Mouse (Mus musculus): ENCODE data around the gene Stt3b. TPM values are rescaled to one million over a fixed set of nuclear protein-coding genes. Genes with fewer than 3 reads are reported as not detected.

Stt3b gene
- polyA plus RNA-seq, 1 experiment from 2014 or later, result 91.3 TPM

GRCm38 (mm10) chr9:115215830-115216701 lies 94.2 kb downstream of the Stt3b start:
- no peaks in the 10 kb centered on the region for H3K36me3 ChIP-seq (ENCODE audit: control insufficient read depth, insufficient read depth, low read length)
- H3K9ac ChIP-seq (ENCODE audit: low read length), result no peak overlapping the region
- H3K4me2 ChIP-seq (ENCODE audit: low read depth, low read length), result no peak overlapping the region
- H3K4me3 ChIP-seq (ENCODE audit: low read length), result no peak overlapping the region
- H3K27ac ChIP-seq (ENCODE audit: low read length), result peak overlapping the region; percentile 13; the same call in 1 of the 2 replicates
- ATAC-seq (ENCODE audit: low read depth), result peak; percentile 63
- no peaks in the 10 kb centered on the region for H3K9me3 ChIP-seq (ENCODE audit: control insufficient read depth, low read length)
- H3K4me1 ChIP-seq (replicated peaks; ENCODE audit: control insufficient read depth, insufficient read depth, low read length), result peaks cover 15% of the 10 kb centered on the region; the same call in 1 of the 2 replicates
- 23% methylated on average over 21 of the region's 21 CpGs for WGBS
- no peaks in the 10 kb centered on the region for H3K27me3 ChIP-seq (ENCODE audit: control insufficient read depth, insufficient read depth, low read depth, low read length)

GRCm38 (mm10) chr9:115214572-115215571 lies 95.3 kb downstream of the Stt3b start:
- H3K27ac ChIP-seq (ENCODE audit: low read length), result peak overlapping the region; percentile 20; the same call in 1 of the 2 replicates
- H3K4me2 ChIP-seq (ENCODE audit: low read depth, low read length), result no peak overlapping the region
- 20% methylated on average over 7 of the region's 7 CpGs for WGBS
- no peaks in the 10 kb centered on the region for H3K9me3 ChIP-seq (ENCODE audit: control insufficient read depth, low read length)
- H3K4me3 ChIP-seq (ENCODE audit: low read length), result no peak overlapping the region
- no peak overlapping the region for H3K9ac ChIP-seq (ENCODE audit: low read length)
- no peaks in the 10 kb centered on the region for H3K27me3 ChIP-seq (ENCODE audit: control insufficient read depth, insufficient read depth, low read depth, low read length)
- no peaks in the 10 kb centered on the region for H3K36me3 ChIP-seq (ENCODE audit: control insufficient read depth, insufficient read depth, low read length)
- ATAC-seq (ENCODE audit: low read depth), result peak; percentile 41; the same call in 1 of the 2 replicates
- peaks cover 15% of the 10 kb centered on the region; the same call in 1 of the 2 replicates for H3K4me1 ChIP-seq (replicated peaks; ENCODE audit: control insufficient read depth, insufficient read depth, low read length)

- no peak for ATAC-seq (ENCODE audit: low read depth)
Observed at GRCm38 (mm10) chr9:115213755-115214264, 96.4 kb downstream of the Stt3b start.

GRCm38 (mm10) chr9:115210535-115210934 lies 99.7 kb downstream of the Stt3b start:
- peaks cover 3% of the 10 kb centered on the region; the same call in 1 of the 2 replicates for H3K36me3 ChIP-seq (ENCODE audit: control insufficient read depth, insufficient read depth, low read length)
- no peak for ATAC-seq (ENCODE audit: low read depth)
- H3K27ac ChIP-seq (ENCODE audit: low read length), result no peak overlapping the region
- H3K9me3 ChIP-seq (ENCODE audit: control insufficient read depth, low read length), result no peaks in the 10 kb centered on the region
- peaks cover 17% of the 10 kb centered on the region for H3K4me1 ChIP-seq (replicated peaks; ENCODE audit: control insufficient read depth, insufficient read depth, low read length)
- 84% methylated on average over 12 of the region's 12 CpGs for WGBS
- H3K27me3 ChIP-seq (ENCODE audit: control insufficient read depth, insufficient read depth, low read depth, low read length), result no peaks in the 10 kb centered on the region
- no peak overlapping the region for H3K4me3 ChIP-seq (ENCODE audit: low read length)
- no peak overlapping the region for H3K9ac ChIP-seq (ENCODE audit: low read length)
- no peak overlapping the region for H3K4me2 ChIP-seq (ENCODE audit: low read depth, low read length)

More at GRCm38 (mm10) chr9:115213755-115214264, 96.4 kb downstream of the Stt3b start:
- Histone ChIP-seq H3K27me3 (ENCODE audit: control insufficient read depth, insufficient read depth, low read depth, low read length) (no peaks in the 10 kb centered on the region), H3K4me1 (replicated peaks; ENCODE audit: control insufficient read depth, insufficient read depth, low read length) (peaks cover 15% of the 10 kb centered on the region; the same call in 1 of the 2 replicates), H3K9ac (ENCODE audit: low read length) (no peak overlapping the region), H3K9me3 (ENCODE audit: control insufficient read depth, low read length) (no peaks in the 10 kb centered on the region), H3K27ac (ENCODE audit: low read length) (no peak overlapping the region), H3K36me3 (ENCODE audit: control insufficient read depth, insufficient read depth, low read length) (no peaks in the 10 kb centered on the region), H3K4me3 (ENCODE audit: low read length) (no peak overlapping the region), H3K4me2 (ENCODE audit: low read depth, low read length) (no peak overlapping the region)
- WGBS, result 90% methylated on average over 5 of the region's 5 CpGs

- Histone ChIP-seq H3K27ac (ENCODE audit: low read length) (no peak overlapping the region), H3K4me2 (ENCODE audit: low read depth, low read length) (no peak overlapping the region), H3K4me1 (replicated peaks; ENCODE audit: control insufficient read depth, insufficient read depth, low read length) (peaks cover 12% of the 10 kb centered on the region), H3K9ac (ENCODE audit: low read length) (no peak overlapping the region), H3K36me3 (ENCODE audit: control insufficient read depth, insufficient read depth, low read length) (peaks cover 3% of the 10 kb centered on the region; the same call in 1 of the 2 replicates), H3K27me3 (ENCODE audit: control insufficient read depth, insufficient read depth, low read depth, low read length) (no peaks in the 10 kb centered on the region), H3K4me3 (ENCODE audit: low read length) (no peak overlapping the region), H3K9me3 (ENCODE audit: control insufficient read depth, low read length) (no peaks in the 10 kb centered on the region)
- WGBS, result 79% methylated on average over 7 of the region's 7 CpGs
- ATAC-seq (ENCODE audit: low read depth), result no peak
Observed at GRCm38 (mm10) chr9:115209737-115210136, 100.5 kb downstream of the Stt3b start.

- ATAC-seq (ENCODE audit: low read depth), result peak; percentile 42
- Histone ChIP-seq H3K4me3 (ENCODE audit: low read length) (no peak overlapping the region), H3K36me3 (ENCODE audit: control insufficient read depth, insufficient read depth, low read length) (peaks cover 3% of the 10 kb centered on the region; the same call in 1 of the 2 replicates), H3K9ac (ENCODE audit: low read length) (no peak overlapping the region), H3K4me2 (ENCODE audit: low read depth, low read length) (no peak overlapping the region), H3K27me3 (ENCODE audit: control insufficient read depth, insufficient read depth, low read depth, low read length) (no peaks in the 10 kb centered on the region), H3K27ac (ENCODE audit: low read length) (no peak overlapping the region), H3K9me3 (ENCODE audit: control insufficient read depth, low read length) (no peaks in the 10 kb centered on the region), H3K4me1 (replicated peaks; ENCODE audit: control insufficient read depth, insufficient read depth, low read length) (peaks cover 10% of the 10 kb centered on the region)
- WGBS, result 44% methylated on average over 5 of the region's 5 CpGs
Observed at GRCm38 (mm10) chr9:115206219-115206618, 104.0 kb downstream of the Stt3b start.

- peaks cover 3% of the 10 kb centered on the region; the same call in 1 of the 2 replicates for H3K36me3 ChIP-seq (ENCODE audit: control insufficient read depth, insufficient read depth, low read length)
- H3K4me3 ChIP-seq (ENCODE audit: low read length), result no peak overlapping the region
- peaks cover 10% of the 10 kb centered on the region for H3K4me1 ChIP-seq (replicated peaks; ENCODE audit: control insufficient read depth, insufficient read depth, low read length)
- WGBS, result 9% methylated on average over 6 of the region's 6 CpGs
- H3K4me2 ChIP-seq (ENCODE audit: low read depth, low read length), result peak overlapping the region; percentile 42
- H3K9ac ChIP-seq (ENCODE audit: low read length), result no peak overlapping the region
- H3K27ac ChIP-seq (ENCODE audit: low read length), result no peak overlapping the region
- ATAC-seq (ENCODE audit: low read depth), result peak; percentile 77
- no peaks in the 10 kb centered on the region for H3K9me3 ChIP-seq (ENCODE audit: control insufficient read depth, low read length)
- no peaks in the 10 kb centered on the region for H3K27me3 ChIP-seq (ENCODE audit: control insufficient read depth, insufficient read depth, low read depth, low read length)
Observed at GRCm38 (mm10) chr9:115205491-115205890, 104.7 kb downstream of the Stt3b start.

GRCm38 (mm10) chr9:115203136-115203535 lies 107.1 kb downstream of the Stt3b start:
- peaks cover 10% of the 10 kb centered on the region for H3K4me1 ChIP-seq (replicated peaks; ENCODE audit: control insufficient read depth, insufficient read depth, low read length)
- 60% methylated on average over 6 of the region's 6 CpGs for WGBS

More at GRCm38 (mm10) chr9:115203136-115203535, 107.1 kb downstream of the Stt3b start:
- Histone ChIP-seq H3K9ac (ENCODE audit: low read length) (no peak overlapping the region), H3K4me2 (ENCODE audit: low read depth, low read length) (no peak overlapping the region), H3K4me3 (ENCODE audit: low read length) (no peak overlapping the region), H3K9me3 (ENCODE audit: control insufficient read depth, low read length) (no peaks in the 10 kb centered on the region), H3K36me3 (ENCODE audit: control insufficient read depth, insufficient read depth, low read length) (peaks cover 1% of the 10 kb centered on the region; the same call in 1 of the 2 replicates), H3K27ac (ENCODE audit: low read length) (no peak overlapping the region), H3K27me3 (ENCODE audit: control insufficient read depth, insufficient read depth, low read depth, low read length) (no peaks in the 10 kb centered on the region)
- no peak for ATAC-seq (ENCODE audit: low read depth)
